Mouse (Mus musculus): ENCODE results near the gene Lix1.

DNA sequence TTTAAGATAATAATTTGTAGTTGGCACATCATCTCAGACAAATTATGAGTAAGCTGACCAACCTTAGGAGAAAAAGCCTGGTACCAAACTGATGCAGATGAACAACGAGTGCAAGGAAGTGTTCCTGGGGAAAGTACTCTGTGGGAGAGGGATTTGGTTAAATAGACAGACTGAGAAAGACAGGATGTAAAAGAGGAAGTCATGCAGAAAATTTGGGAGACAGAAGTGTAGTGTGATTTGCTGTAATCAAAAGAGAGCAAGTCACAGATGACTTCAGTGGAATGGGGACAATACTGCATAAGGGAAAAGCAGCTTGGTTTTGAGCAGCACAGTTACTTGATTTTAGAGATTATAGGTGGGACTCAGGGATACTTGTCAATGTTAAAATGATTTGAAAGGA is 5.6 kb upstream of the Lix1 start:
- no peak for TF ChIP-seq EP300 (IDR thresholded peaks at IDR 0.05; ENCODE audit: insufficient read depth, low read depth, low read length)
- no peak for TF ChIP-seq CTCF (IDR thresholded peaks at IDR 0.05; ENCODE audit: low read depth, low read length)
